Mouse (Mus musculus) kidney, embryonic 16.5 days (tissue): ENCODE data around the gene Acot6. TPM values are rescaled to one million over a fixed set of nuclear protein-coding genes. Genes with fewer than 3 reads are reported as not detected.
"Not testable (repeated sequence)": the region's sequence is repeated elsewhere in the genome, so short reads cannot be mapped to it uniquely, and the experiment has no call there.

Experiments
- ATAC-seq: fragments of 200-750 bp; cut with Nextera tagmentation; 2 replicates; pipeline ENCODE4 v1.8.0; 2017; ENCODE audit warnings: moderate TSS enrichment; ENCODE audit not compliant: low FRiP score, low TSS enrichment
- H3K27ac ChIP-seq: fragments of 300-500 bp; sonication (generic); 2 replicates; pipeline ENCODE4 v1.5.1; 2014; ENCODE audit warnings: low read length
- H3K27me3 ChIP-seq: fragments of 300-500 bp; sonication (generic); 2 replicates; pipeline ENCODE4 v1.6.1; 2014; ENCODE audit warnings: low read length, control low read depth, mixed read lengths; ENCODE audit not compliant: insufficient read depth
- H3K36me3 ChIP-seq: fragments of 300-500 bp; sonication (generic); 2 replicates; pipeline ENCODE4 v1.6.1; 2014; ENCODE audit warnings: low read length, control low read depth, mixed read lengths; ENCODE audit not compliant: insufficient read depth
- H3K4me1 ChIP-seq: fragments of 300-500 bp; sonication (generic); 2 replicates; pipeline ENCODE4 v1.6.1; 2014; ENCODE audit warnings: low read length, control low read depth, mixed read lengths; ENCODE audit not compliant: insufficient read depth
- H3K4me2 ChIP-seq: fragments of 300-500 bp; sonication (generic); replicated peaks from 2 replicates; pipeline ENCODE4 v1.6.1; 2014; ENCODE audit warnings: low read depth, low read length
- H3K4me3 ChIP-seq: fragments of 300-500 bp; sonication (generic); 2 replicates; pipeline ENCODE4 v1.5.1; 2014; ENCODE audit warnings: mild to moderate bottlenecking, low read length
- H3K9ac ChIP-seq: fragments of 300-500 bp; sonication (generic); replicated peaks from 2 replicates; pipeline ENCODE4 v1.6.1; 2014; ENCODE audit warnings: low read length
- H3K9me3 ChIP-seq: fragments of 300-500 bp; sonication (generic); 2 replicates; pipeline ENCODE4 v1.6.1; 2016; ENCODE audit warnings: low read length, control low read depth
- WGBS: fragments of 180-500 bp; shearing (Covaris S2); extraction: QIAGEN DNeasy Blood & Tissue Kit; methylation state at CpG from one replicate; pipeline ENCODE4 v1.1.7; 2014; 5-methylcytosine and 5-hydroxymethylcytosine counted together
- polyA plus RNA-seq: library from polyadenylated mRNA; unstranded; fragments of >200 nt; fragmentation: Nextera tagmentation; extraction: Ambion mirVana; gene quantifications from 2 replicates; pipeline ENCODE4 v1.2.1, GENCODE M21; 2015

The Acot6 gene
- polyA plus RNA-seq, 1 experiment from 2014 or later: 1.9 TPM

- not testable (repeated sequence) for H3K36me3 ChIP-seq, ATAC-seq, H3K4me1 ChIP-seq, H3K27me3 ChIP-seq, H3K27ac ChIP-seq, H3K9ac ChIP-seq, H3K4me2 ChIP-seq, H3K4me3 ChIP-seq
- 87% methylated on average over 5 of the region's 5 CpGs for WGBS
- H3K9me3 ChIP-seq: peaks cover 21% of the 10 kb centered on the region
These were observed 5.8 kb upstream of the Acot6 start for GRCm38 (mm10) chr12:84094666-84095065.

DNA sequence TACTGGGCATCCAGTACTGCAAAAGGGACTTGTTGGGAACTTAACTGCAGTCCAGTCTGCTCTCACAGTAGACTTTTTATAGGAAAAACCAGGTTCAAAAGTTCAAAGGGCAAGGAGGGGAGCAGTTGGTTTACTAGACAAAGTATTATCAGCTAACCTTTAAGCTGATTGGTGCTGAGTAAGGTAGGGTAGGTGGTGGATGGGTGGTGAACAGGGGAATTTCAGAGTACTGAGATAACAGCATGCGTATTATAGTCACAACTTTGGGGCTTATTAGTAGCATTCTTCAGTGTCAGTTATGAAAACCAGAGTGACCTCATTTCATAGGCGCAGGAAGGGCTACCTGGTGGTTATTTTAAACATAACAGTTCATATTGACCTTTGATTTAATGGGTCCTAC is 849 bp upstream of the Acot6 start:
- 0 out of 2 replicates have a peak, but pooled peaks cover 3% of the 10 kb centered on the region for H3K9me3 ChIP-seq
- H3K9ac ChIP-seq: no peak overlapping the region
- no peak for ATAC-seq
- no peak overlapping the region for H3K4me3 ChIP-seq
- H3K36me3 ChIP-seq: no peaks in the 10 kb centered on the region
- H3K27me3 ChIP-seq: no peaks in the 10 kb centered on the region
- no peaks in the 10 kb centered on the region for H3K4me1 ChIP-seq
- H3K27ac ChIP-seq: no peak overlapping the region
- 95% methylated on average over 2 of the region's 2 CpGs for WGBS
- no peak overlapping the region for H3K4me2 ChIP-seq

- H3K4me2 ChIP-seq: peak overlapping the region; percentile 89
- H3K27ac ChIP-seq: no peak overlapping the region
- 69% methylated on average over 1 of the region's 1 CpGs for WGBS
- H3K4me1 ChIP-seq: no peaks in the 10 kb centered on the region
- no peak overlapping the region for H3K9ac ChIP-seq
- H3K27me3 ChIP-seq: no peaks in the 10 kb centered on the region
- H3K4me3 ChIP-seq: no peak overlapping the region
- no peak for ATAC-seq
- H3K9me3 ChIP-seq: 0 out of 2 replicates have a peak, but pooled peaks cover 3% of the 10 kb centered on the region
- H3K36me3 ChIP-seq: no peaks in the 10 kb centered on the region
These were observed 383 bp upstream of the Acot6 start for GRCm38 (mm10) chr12:84100071-84100470.

DNA sequence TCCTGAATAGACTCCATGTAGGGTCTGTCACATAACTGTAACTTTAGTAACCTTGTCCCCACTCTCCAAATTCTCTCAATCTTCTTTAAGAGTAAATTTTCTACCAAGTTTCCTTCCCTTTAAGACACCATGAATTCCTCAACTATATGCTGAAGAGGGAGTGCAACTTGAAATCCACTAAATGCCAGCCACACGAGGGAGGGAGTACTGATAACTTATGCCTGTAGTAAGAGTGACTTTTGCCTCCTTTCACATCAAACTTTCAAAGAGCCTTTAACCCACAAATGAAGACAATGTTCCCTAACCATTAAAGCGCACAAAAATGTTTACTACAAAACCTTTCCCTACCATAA is 1.0 kb downstream of the Acot6 start:
- no peak overlapping the region for H3K27ac ChIP-seq
- ATAC-seq: no peak
- no peaks in the 10 kb centered on the region for H3K36me3 ChIP-seq
- H3K9me3 ChIP-seq: no peaks in the 10 kb centered on the region
- 57% methylated on average over 2 of the region's 2 CpGs for WGBS
- no peaks in the 10 kb centered on the region for H3K4me1 ChIP-seq
- peak overlapping the region; percentile 89 for H3K4me2 ChIP-seq
- H3K27me3 ChIP-seq: no peaks in the 10 kb centered on the region
- H3K9ac ChIP-seq: no peak overlapping the region
- peak overlapping the region; percentile 60 for H3K4me3 ChIP-seq

GRCm38 (mm10) chr12:84107012-84107411 is 6.6 kb downstream of the Acot6 start:
- Histone ChIP-seq H3K4me1 (0 out of 2 replicates have a peak, but pooled peaks cover 3% of the 10 kb centered on the region), H3K4me2 (no peak overlapping the region), H3K27ac (no peak overlapping the region), H3K9ac (no peak overlapping the region), H3K9me3 (no peaks in the 10 kb centered on the region), H3K4me3 (no peak overlapping the region), H3K36me3 (no peaks in the 10 kb centered on the region), H3K27me3 (no peaks in the 10 kb centered on the region)
- ATAC-seq: 0 out of 2 replicates have a peak, but pooled peaks have one; percentile 61
- WGBS: 50% methylated on average over 3 of the region's 3 CpGs

- 70% methylated on average over 1 of the region's 1 CpGs for WGBS
- Histone ChIP-seq H3K4me2 (no peak overlapping the region), H3K36me3 (no peaks in the 10 kb centered on the region), H3K27me3 (no peaks in the 10 kb centered on the region), H3K4me1 (0 out of 2 replicates have a peak, but pooled peaks cover 3% of the 10 kb centered on the region), H3K9me3 (no peaks in the 10 kb centered on the region), H3K9ac (no peak overlapping the region), H3K4me3 (no peak overlapping the region), H3K27ac (no peak overlapping the region)
- ATAC-seq: no peak
These were observed 7.2 kb downstream of the Acot6 start for GRCm38 (mm10) chr12:84107692-84108091.

DNA sequence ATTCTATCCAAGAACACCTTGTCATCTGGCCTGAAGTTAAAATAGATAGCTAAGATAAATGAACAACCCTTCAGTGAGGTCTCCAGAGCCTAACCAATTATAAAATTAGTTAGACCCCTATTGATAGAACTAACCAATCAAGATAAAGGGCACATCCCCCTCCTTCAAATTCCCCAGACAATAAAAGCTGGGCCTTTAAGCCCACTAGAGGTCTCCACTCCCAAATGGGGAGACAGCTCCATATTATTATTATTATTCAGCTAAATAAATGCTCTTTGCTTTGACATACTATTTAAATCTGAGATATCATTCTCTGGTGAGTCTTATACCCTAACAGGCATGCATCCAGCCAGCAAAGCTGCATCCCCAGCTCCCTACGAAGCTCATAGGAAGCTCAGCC is 9.5 kb downstream of the Acot6 start:
- ATAC-seq: no peak
- H3K9me3 ChIP-seq: no peaks in the 10 kb centered on the region
- H3K36me3 ChIP-seq: no peaks in the 10 kb centered on the region
- no peak overlapping the region for H3K9ac ChIP-seq
- WGBS: 75% methylated on average over 1 of the region's 1 CpGs
- no peak overlapping the region for H3K27ac ChIP-seq
- H3K4me3 ChIP-seq: no peak overlapping the region
- peaks cover 6% of the 10 kb centered on the region for H3K4me1 ChIP-seq
- no peak overlapping the region for H3K4me2 ChIP-seq
- H3K27me3 ChIP-seq: no peaks in the 10 kb centered on the region

DNA sequence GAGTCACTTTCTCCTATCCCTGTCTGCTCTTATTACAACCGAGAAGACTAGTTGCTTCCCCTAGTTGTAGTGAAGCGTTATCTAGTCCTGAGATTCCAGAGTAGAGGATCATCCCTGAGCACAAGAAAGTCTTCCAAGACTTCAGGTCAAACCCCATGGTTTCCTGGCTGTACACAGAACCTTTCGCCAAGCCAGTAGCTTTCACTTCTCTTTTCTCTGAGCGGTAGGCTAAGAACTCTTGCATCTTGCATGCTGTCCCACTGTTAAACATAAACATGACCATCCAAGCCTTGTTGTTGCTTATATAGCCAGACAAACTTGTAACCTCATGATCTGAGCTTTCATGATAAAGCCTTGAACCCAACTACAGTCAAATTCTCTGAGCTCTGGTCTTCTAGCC is 10.4 kb downstream of the Acot6 start:
- no peaks in the 10 kb centered on the region for H3K36me3 ChIP-seq
- H3K27ac ChIP-seq: no peak overlapping the region
- H3K9ac ChIP-seq: no peak overlapping the region
- 92% methylated on average over 4 of the region's 4 CpGs for WGBS
- no peaks in the 10 kb centered on the region for H3K9me3 ChIP-seq
- H3K27me3 ChIP-seq: no peaks in the 10 kb centered on the region
- H3K4me3 ChIP-seq: no peak overlapping the region
- no peak for ATAC-seq
- no peak overlapping the region for H3K4me2 ChIP-seq
- H3K4me1 ChIP-seq: peaks cover 10% of the 10 kb centered on the region

DNA sequence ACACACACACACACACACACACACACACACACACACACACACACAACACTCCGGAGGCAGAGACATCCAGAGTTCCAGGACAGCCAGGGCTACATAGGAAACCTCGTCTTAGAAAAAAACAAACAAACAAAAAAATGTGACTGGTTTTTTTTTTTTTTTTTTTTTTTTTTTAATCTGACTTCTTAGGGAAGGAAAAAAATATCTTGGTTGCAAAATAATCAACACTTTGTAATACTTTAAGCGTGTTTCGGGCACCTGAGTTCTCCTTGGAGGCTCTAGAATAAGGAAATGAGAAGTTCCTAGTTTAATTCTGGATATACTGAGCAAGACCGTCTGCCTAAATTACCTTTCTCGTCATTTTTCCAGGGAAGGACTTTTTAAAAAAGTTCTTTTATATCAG is 13.2 kb downstream of the Acot6 start:
- no peaks in the 10 kb centered on the region for H3K9me3 ChIP-seq
- H3K4me2 ChIP-seq: peak overlapping the region; percentile 66
- peak overlapping the region; percentile 82 for H3K4me3 ChIP-seq
- peaks cover 7% of the 10 kb centered on the region for H3K4me1 ChIP-seq
- no peak overlapping the region for H3K27ac ChIP-seq
- peak overlapping the region; percentile 50; the same call in 1 of the 2 replicates for H3K9ac ChIP-seq
- WGBS: 42% methylated on average over 6 of the region's 6 CpGs
- H3K36me3 ChIP-seq: no peaks in the 10 kb centered on the region
- no peaks in the 10 kb centered on the region for H3K27me3 ChIP-seq
- no peak for ATAC-seq

GRCm38 (mm10) chr12:84114153-84114994 is 13.9 kb downstream of the Acot6 start, which contains the start of gene Dnal1:
TSS of gene Dnal1 (plus strand) at chr12:84114366.
- Histone ChIP-seq H3K4me2 (peak within 1 kb of the TSS; percentile 66), H3K9me3 (no peaks in the 10 kb centered on the region), H3K4me3 (peak within 1 kb of the TSS; percentile 82), H3K9ac (peak within 1 kb of the TSS; percentile 74), H3K27me3 (no peaks in the 10 kb centered on the region), H3K4me1 (peaks cover 7% of the 10 kb centered on the region), H3K27ac (peak within 1 kb of the TSS; percentile 57; the same call in 1 of the 2 replicates), H3K36me3 (no peaks in the 10 kb centered on the region)
- 3% methylated on average over 31 of the region's 35 CpGs for WGBS
- ATAC-seq: peak; percentile 97
